Mouse (Mus musculus): ENCODE measurements at regions not wholly inside any gene's neighbourhood (a gene's known extent, or its start where the extent isn't known, plus 50 kb on each side); places are given as distances from the start of the nearest gene placed in this dataset.
"Not testable (repeated sequence)": the region's sequence is repeated elsewhere in the genome, so short reads cannot be mapped to it uniquely, and the experiment has no call there.

DNA sequence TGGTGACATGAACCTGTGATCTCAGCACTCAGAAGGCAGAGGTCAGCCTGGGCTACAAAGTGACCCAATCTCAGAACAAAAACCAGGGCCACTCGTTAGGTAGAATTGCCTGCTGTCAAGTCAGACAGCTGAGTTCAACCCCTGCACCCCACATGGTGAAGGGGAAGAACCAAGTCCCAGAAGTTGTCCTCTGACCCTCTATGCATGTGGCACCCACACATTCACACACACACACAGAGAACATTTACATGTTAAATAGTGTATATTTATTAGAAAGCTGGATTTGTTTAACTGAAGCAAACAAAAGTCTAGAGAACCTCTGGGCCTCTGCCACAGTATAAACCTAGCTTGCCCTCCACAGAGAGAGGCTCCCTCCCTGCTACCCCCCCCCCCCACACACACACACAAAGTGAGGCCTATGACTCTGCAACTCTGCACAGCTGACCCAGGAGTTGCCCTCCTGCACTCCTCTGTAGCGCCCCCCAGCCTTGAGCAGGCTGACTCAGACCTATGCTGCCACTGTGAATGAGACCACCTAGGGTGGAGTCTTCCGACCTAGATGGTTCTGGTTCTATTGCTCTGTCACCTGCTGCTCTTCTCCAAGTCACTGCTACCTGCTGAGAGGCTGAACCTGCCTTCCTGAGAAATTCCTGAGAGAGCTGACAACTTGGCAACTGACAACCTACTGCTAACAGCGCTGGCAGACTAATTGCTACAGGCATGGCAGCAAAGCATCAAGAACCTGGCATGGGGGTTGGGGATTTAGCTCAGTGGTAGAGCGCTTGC lies 52.1 kb upstream of the Ier3 start:
- WGBS: 73% methylated on average over 5 of the region's 5 CpGs
- ATAC-seq: peak; percentile 6; the same call in 1 of the 2 replicates

DNA sequence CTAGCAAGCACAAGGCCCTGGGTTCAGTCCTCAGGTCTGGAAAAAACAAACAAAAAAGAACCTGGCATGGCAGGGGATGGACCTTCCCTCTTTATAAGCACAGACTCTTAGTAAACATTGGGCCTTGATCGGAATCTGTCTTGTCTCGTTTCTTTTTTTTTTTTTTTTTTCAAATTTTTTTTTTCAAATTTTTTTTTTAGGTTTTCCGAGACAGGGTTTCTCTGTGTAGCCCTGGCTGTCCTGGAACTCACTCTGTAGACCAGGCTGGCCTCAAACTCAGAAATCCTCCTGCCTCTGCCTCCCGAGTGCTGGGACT lies 51.6 kb upstream of the Ier3 start:
- H3K9me3 ChIP-seq (ENCODE audit: control insufficient read depth); H3K36me3 ChIP-seq (ENCODE audit: control insufficient read depth, insufficient read depth); H3K27ac ChIP-seq (ENCODE audit: low read depth, low read length); ATAC-seq; H3K4me1 ChIP-seq (replicated peaks; ENCODE audit: control insufficient read depth, insufficient read depth, low read length); H3K4me3 ChIP-seq (ENCODE audit: low read depth, low read length); H3K4me2 ChIP-seq (replicated peaks; ENCODE audit: low read depth); H3K27me3 ChIP-seq (replicated peaks; ENCODE audit: control insufficient read depth, insufficient read depth, low read length); H3K9ac ChIP-seq (ENCODE audit: low read depth, low read length): not testable (repeated sequence)
- WGBS: 74% methylated on average over 4 of the region's 4 CpGs

More for the DNA sequence above, 52.1 kb upstream of the Ier3 start:
- Histone ChIP-seq H3K27me3 (replicated peaks; ENCODE audit: control insufficient read depth, insufficient read depth, low read length) (no peaks in the 10 kb centered on the region), H3K27ac (ENCODE audit: low read depth, low read length) (no peak overlapping the region), H3K4me2 (replicated peaks; ENCODE audit: low read depth) (no peak overlapping the region), H3K9me3 (ENCODE audit: control insufficient read depth) (no peaks in the 10 kb centered on the region), H3K4me1 (replicated peaks; ENCODE audit: control insufficient read depth, insufficient read depth, low read length) (no peaks in the 10 kb centered on the region), H3K36me3 (ENCODE audit: control insufficient read depth, insufficient read depth) (no peaks in the 10 kb centered on the region), H3K9ac (ENCODE audit: low read depth, low read length) (no peak overlapping the region), H3K4me3 (ENCODE audit: low read depth, low read length) (no peak overlapping the region)
- no peak for TF ChIP-seq CTCF (IDR thresholded peaks at IDR 0.05; ENCODE audit: low read depth)

DNA sequence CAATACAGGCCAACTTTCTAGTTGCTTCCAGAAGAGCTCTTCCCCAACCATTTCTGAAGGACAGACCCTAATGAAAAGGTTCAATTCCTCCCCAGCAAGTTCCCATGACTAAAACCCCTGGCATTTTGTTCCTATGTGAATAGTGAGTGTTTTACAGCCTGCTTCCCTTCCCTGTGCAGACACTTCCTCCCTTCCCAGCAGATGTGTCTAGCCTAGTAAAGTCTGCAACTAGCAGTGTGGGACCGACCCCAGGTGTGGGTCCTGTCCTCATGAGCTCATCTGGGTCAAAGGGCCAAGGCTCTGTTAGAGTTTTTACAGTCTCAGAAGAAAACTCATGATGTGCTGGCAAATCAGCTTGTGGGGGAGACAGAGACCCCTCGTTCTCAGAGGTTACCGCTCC lies 50.9 kb upstream of the Ier3 start:
- no peaks in the 10 kb centered on the region for H3K36me3 ChIP-seq (ENCODE audit: control insufficient read depth, insufficient read depth)
- no peaks in the 10 kb centered on the region for H3K27me3 ChIP-seq (replicated peaks; ENCODE audit: control insufficient read depth, insufficient read depth, low read length)
- H3K4me1 ChIP-seq (replicated peaks; ENCODE audit: control insufficient read depth, insufficient read depth, low read length): no peaks in the 10 kb centered on the region
- 64% methylated on average over 3 of the region's 3 CpGs for WGBS
- no peak overlapping the region for H3K9ac ChIP-seq (ENCODE audit: low read depth, low read length)
- no peak overlapping the region for H3K27ac ChIP-seq (ENCODE audit: low read depth, low read length)
- no peak for ATAC-seq
- no peak overlapping the region for H3K4me3 ChIP-seq (ENCODE audit: low read depth, low read length)
- no peak for TF ChIP-seq CTCF (IDR thresholded peaks at IDR 0.05; ENCODE audit: low read depth)
- no peak overlapping the region for H3K4me2 ChIP-seq (replicated peaks; ENCODE audit: low read depth)
- H3K9me3 ChIP-seq (ENCODE audit: control insufficient read depth): no peaks in the 10 kb centered on the region

DNA sequence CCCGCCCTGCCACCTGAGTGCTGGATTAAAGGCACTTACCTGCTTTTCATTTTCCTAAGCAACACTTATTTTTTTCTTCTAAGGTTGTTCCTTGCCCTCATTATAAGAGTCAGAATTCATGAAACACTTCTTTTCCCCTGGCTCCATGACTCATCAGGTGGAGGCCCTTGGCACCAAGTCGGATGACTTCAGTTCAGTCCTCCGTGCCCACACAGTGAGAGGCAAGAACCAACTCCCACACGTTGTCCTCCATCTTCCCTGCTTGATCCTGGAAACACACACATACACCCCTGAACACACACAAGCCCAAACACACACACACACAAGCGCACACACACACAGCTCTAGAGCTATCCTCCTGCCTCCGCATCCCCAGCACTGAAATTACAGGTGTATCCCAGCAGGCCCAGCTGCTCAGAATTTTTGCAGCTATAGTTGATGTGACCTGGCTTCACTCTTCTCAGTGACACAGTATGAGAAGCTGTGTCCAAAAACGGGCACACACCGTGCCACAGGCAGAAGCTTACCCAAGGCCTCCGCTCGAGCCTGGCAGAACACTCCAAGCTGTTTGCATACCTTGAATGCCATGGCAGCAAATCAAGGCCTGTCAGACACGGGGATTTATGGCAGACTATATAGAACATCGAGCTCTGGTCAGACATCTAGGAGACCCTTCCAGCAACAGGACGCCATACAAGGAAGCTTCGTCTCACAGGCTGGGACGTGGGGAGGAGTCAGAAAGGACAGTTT lies 49.7 kb upstream of the Ier3 start:
- H3K9ac ChIP-seq (ENCODE audit: low read depth, low read length): no peak overlapping the region
- H3K4me3 ChIP-seq (ENCODE audit: low read depth, low read length): no peak overlapping the region
- H3K9me3 ChIP-seq (ENCODE audit: control insufficient read depth): no peaks in the 10 kb centered on the region
- no peaks in the 10 kb centered on the region for H3K27me3 ChIP-seq (replicated peaks; ENCODE audit: control insufficient read depth, insufficient read depth, low read length)
- 61% methylated on average over 15 of the region's 15 CpGs for WGBS
- no peak overlapping the region for H3K27ac ChIP-seq (ENCODE audit: low read depth, low read length)
- no peak for ATAC-seq
- TF ChIP-seq CTCF (IDR thresholded peaks at IDR 0.05; ENCODE audit: low read depth): no peak
- H3K36me3 ChIP-seq (ENCODE audit: control insufficient read depth, insufficient read depth): no peaks in the 10 kb centered on the region
- no peaks in the 10 kb centered on the region for H3K4me1 ChIP-seq (replicated peaks; ENCODE audit: control insufficient read depth, insufficient read depth, low read length)
- no peak overlapping the region for H3K4me2 ChIP-seq (replicated peaks; ENCODE audit: low read depth)
